Mouse (Mus musculus) intestine, postnatal 0 days (tissue): ENCODE data around the gene Gm11127. TPM values are rescaled to one million over a fixed set of nuclear protein-coding genes. Genes with fewer than 3 reads are reported as not detected.
"Not testable (repeated sequence)": the region's sequence is repeated elsewhere in the genome, so short reads cannot be mapped to it uniquely, and the experiment has no call there.

Experiments
- ATAC-seq: fragments of 200-750 bp; cut with Nextera tagmentation; 2 replicates; pipeline ENCODE4 v1.8.0; 2017; ENCODE audit warnings: mild to moderate bottlenecking, moderate TSS enrichment, moderate library complexity
- H3K27ac ChIP-seq: fragments of 300-500 bp; sonication (generic); 2 replicates; pipeline ENCODE4 v1.5.1; 2014; ENCODE audit warnings: mild to moderate bottlenecking, low read depth, low read length, moderate library complexity
- H3K27me3 ChIP-seq: fragments of 300-500 bp; sonication (generic); replicated peaks from 2 replicates; pipeline ENCODE4 v1.6.1; 2014; ENCODE audit warnings: low read length, mixed read lengths; ENCODE audit not compliant: control insufficient read depth, insufficient read depth
- H3K36me3 ChIP-seq: fragments of 300-500 bp; sonication (generic); 2 replicates; pipeline ENCODE4 v1.6.1; 2014; ENCODE audit warnings: mild to moderate bottlenecking, moderate library complexity; ENCODE audit not compliant: control insufficient read depth, insufficient read depth
- H3K4me1 ChIP-seq: fragments of 300-500 bp; sonication (generic); replicated peaks from 2 replicates; pipeline ENCODE4 v1.6.1; 2014; ENCODE audit warnings: antibody characterized with exemption, low read length, mixed read lengths; ENCODE audit not compliant: control insufficient read depth, insufficient read depth
- H3K4me2 ChIP-seq: fragments of 300-500 bp; sonication (generic); replicated peaks from 2 replicates; pipeline ENCODE4 v1.6.1; 2014; ENCODE audit warnings: low read depth, mild to moderate bottlenecking, moderate library complexity
- H3K4me3 ChIP-seq: fragments of 300-500 bp; sonication (generic); 2 replicates; pipeline ENCODE4 v1.5.1; 2014; ENCODE audit warnings: low read depth, low read length
- H3K9ac ChIP-seq: fragments of 300-500 bp; sonication (generic); 2 replicates; pipeline ENCODE4 v1.6.1; 2014; ENCODE audit warnings: mild to moderate bottlenecking, low read depth, low read length
- H3K9me3 ChIP-seq: fragments of 300-500 bp; sonication (generic); 2 replicates; pipeline ENCODE4 v1.6.1; 2016; ENCODE audit warnings: mixed run types; ENCODE audit not compliant: control insufficient read depth
- CTCF ChIP-seq: sonication (generic); IDR thresholded peaks from 2 replicates; pipeline ENCODE4 v1.5.1; 2016; ENCODE audit warnings: low read depth, mild to moderate bottlenecking, control low read depth, antibody characterized with exemption, moderate library complexity
- WGBS: fragments of 180-500 bp; shearing (Covaris S2); extraction: QIAGEN DNeasy Blood & Tissue Kit; methylation state at CpG from one replicate; pipeline ENCODE4 v1.1.7; 2014; 5-methylcytosine and 5-hydroxymethylcytosine counted together
- polyA plus RNA-seq: library from polyadenylated mRNA; unstranded; fragments of >200 nt; fragmentation: Nextera tagmentation; extraction: Ambion mirVana; gene quantifications from 2 replicates; pipeline ENCODE4 v1.2.1, GENCODE M21; 2015

The Gm11127 gene
- polyA plus RNA-seq, result 84.2 and 86.5 TPM in 2 replicates

DNA sequence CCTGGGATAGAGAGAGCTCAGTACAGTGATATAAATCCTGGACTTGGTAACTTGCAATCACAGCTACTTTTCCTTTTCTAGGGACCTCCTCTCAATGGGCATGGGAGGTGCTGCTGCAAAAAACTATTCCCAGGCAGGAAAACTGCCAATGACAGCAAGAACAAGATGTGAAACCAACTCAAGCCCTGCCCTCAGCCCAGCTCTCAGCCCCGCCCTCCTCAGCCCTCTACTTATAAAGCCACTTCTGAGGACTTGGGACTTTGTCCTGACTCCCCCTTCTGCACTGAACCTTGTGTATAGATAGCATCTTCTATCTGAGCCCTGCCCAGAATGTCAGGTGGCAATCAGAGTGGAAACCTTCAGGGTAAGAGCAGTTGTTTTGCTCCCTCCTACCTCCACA is at the start of gene Gm11127:
TSS of gene Gm11127 (minus strand) at position 10 of the 400 bp plus-strand sequence.
- not testable (repeated sequence) for H3K9me3 ChIP-seq, H3K4me3 ChIP-seq, H3K4me1 ChIP-seq, H3K27ac ChIP-seq, H3K36me3 ChIP-seq, H3K9ac ChIP-seq, H3K27me3 ChIP-seq
- peak; percentile 98 for ATAC-seq
- peak within 1 kb of the TSS; percentile 56 for H3K4me2 ChIP-seq
- WGBS, result 40% methylated on average over 1 of the region's 1 CpGs

DNA sequence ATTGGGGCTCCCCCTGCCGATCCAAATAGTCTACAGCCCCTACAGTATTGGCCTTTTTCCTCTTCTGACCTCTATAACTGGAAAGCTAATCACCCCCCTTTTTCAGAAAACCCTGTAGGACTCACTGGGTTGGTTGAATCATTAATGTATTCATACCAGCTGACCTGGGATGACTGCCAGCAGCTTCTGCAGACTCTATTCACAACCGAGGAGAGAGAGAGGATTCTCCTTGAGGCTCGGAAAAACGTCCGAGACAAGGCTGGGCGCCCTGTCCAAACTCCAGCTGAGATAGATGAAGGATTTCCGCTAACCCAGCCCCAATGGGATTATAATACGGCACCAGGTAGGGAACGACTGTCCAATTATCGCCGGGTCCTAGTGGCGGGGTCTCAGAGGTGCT is 43.9 kb upstream of the Gm11127 start:
- H3K9me3 ChIP-seq, H3K27me3 ChIP-seq, H3K4me3 ChIP-seq, H3K27ac ChIP-seq, H3K36me3 ChIP-seq, H3K9ac ChIP-seq, H3K4me1 ChIP-seq, ATAC-seq, H3K4me2 ChIP-seq: not testable (repeated sequence)
- WGBS, result 83% methylated on average over 11 of the region's 12 CpGs

DNA sequence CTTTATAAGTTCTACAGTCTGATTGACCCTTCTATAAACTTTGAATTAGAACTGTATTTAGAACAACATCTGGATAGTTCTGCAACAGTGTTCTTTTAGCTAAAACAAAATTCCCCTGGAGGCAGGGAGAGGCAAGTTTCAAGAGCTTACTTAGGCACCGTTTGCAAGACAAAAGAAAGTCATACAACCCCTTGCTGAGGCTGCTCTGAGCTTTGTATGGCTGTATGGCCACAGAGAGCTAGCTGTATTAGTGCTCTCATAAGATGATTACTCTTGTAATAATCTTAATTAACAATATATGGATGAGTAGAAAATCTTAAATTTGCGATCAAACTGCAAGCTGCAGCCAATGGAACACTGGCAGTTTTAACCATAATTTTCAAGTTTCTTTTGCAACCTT is 41.4 kb upstream of the Gm11127 start:
- WGBS, result 71% methylated on average over 2 of the region's 2 CpGs
- not testable (repeated sequence) for H3K27me3 ChIP-seq, H3K36me3 ChIP-seq, ATAC-seq, H3K27ac ChIP-seq, H3K4me2 ChIP-seq, H3K9me3 ChIP-seq, H3K4me3 ChIP-seq, H3K9ac ChIP-seq, H3K4me1 ChIP-seq

DNA sequence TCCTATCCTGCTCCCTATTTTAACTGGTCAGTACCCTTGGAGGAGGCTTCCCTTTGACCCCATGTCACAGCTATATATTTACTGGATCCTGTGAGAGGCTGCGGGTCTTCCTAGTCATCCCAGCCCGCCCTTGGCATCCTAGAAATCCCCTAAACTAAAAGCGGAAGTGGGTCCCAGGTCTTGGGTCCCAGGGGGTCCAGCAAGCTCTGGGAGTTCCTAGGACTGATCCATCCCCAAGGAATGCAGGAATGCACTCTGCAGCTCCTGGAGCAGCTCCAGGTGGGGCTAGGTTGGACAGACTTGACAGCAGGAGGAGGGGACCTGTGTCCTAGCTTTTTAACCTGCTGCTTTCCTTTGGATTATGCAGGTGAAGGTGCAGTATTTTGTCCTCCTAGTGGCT is 35.8 kb upstream of the Gm11127 start:
- Histone ChIP-seq H3K36me3 (no peaks in the 10 kb centered on the region), H3K27ac (no peak overlapping the region), H3K9me3 (no peaks in the 10 kb centered on the region), H3K4me3 (no peak overlapping the region), H3K9ac (no peak overlapping the region), H3K4me1 (no peaks in the 10 kb centered on the region), H3K4me2 (no peak overlapping the region), H3K27me3 (no peaks in the 10 kb centered on the region)
- 22% methylated on average over 3 of the region's 3 CpGs for WGBS
- no peak for TF ChIP-seq CTCF
- no peak for ATAC-seq

DNA sequence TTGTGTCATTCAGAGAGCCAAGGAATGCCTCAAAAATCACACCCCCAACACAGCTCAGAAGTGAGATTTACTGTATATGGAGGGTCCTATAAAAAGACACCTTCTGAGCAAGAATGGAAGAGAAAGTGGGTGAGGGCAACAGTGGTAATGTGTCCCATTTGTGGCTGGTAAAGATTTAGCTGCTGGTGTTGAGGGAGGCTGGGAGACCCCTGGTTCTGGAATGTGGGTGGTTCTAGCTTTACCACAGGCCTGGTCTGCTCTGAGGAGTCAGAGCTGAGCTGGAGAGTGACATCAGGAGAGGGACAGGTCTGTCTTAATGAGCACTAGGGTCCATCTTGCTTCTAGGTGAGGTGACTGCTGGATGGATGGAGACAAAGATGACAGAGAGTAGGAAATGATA is 34.3 kb upstream of the Gm11127 start:
- H3K4me3 ChIP-seq, H3K27me3 ChIP-seq, H3K9me3 ChIP-seq, H3K27ac ChIP-seq, H3K4me1 ChIP-seq, ATAC-seq, H3K9ac ChIP-seq, H3K36me3 ChIP-seq, H3K4me2 ChIP-seq: not testable (repeated sequence)

DNA sequence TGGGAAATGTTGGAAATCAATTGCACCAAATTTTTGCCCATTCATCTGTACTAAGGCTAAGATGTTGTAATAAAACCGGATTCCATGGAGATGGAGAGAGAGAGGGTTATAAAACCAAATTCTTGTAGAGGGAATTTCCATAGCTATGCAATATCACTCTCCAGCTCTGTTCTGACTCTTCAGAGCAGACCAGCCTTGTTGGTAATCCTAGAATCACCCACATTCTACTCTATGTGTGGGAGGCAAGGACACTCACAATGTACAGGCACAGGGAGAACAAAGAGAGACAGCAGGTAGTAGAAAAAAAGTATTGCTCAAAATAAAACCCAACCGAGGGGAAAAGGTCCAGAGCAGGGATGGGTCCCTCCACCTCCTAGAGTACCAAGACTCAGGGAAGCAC is 33.8 kb upstream of the Gm11127 start:
- ATAC-seq, H3K4me1 ChIP-seq, H3K27ac ChIP-seq, H3K9me3 ChIP-seq, H3K4me3 ChIP-seq, H3K27me3 ChIP-seq, H3K36me3 ChIP-seq, H3K4me2 ChIP-seq, H3K9ac ChIP-seq: not testable (repeated sequence)
- WGBS, result no CpG with 5 or more reads among the region's 2 CpGs

DNA sequence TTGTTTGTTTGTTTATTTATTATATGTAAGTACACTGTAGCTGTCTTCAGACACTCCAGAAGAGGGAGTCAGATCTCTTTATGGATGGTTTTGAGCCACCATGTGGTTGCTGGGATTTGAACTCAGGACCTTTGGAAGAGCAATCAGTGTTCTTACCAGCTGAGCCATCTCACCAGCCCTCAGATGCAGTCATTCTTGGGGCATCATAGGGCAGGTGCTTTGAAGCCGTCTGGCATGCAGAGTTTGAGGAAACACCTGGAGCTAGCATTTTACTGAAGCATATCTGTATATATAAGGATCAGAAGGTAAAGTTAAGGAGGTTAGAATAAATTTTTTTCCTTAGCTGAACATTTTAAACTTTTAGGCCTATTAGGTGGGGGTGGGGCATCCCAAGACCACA is 27.8 kb upstream of the Gm11127 start:
- ATAC-seq, H3K9me3 ChIP-seq, H3K27me3 ChIP-seq, H3K4me1 ChIP-seq, H3K4me3 ChIP-seq, H3K9ac ChIP-seq, H3K27ac ChIP-seq, H3K36me3 ChIP-seq, H3K4me2 ChIP-seq: not testable (repeated sequence)
- WGBS, result 52% methylated on average over 1 of the region's 1 CpGs
